Mouse (Mus musculus) thymus, adult 2 months (tissue): Measurements from ENCODE around the gene Zim1. TPM values are rescaled to one million over a fixed set of nuclear protein-coding genes. Genes with fewer than 3 reads are reported as not detected.

Experiments
- DNase-seq: peaks from one replicate; pipeline ENCODE4 v3.0.0; 2021
- H3K27ac ChIP-seq: fragments of 200-500 bp; 2 replicates; pipeline ENCODE4 v1.5.1; 2012; ENCODE audit warnings: low read length, control low read depth; ENCODE audit not compliant: control insufficient read depth, insufficient read depth
- H3K27me3 ChIP-seq: fragments of 200-500 bp; 2 replicates; pipeline ENCODE4 v1.6.1; 2012; ENCODE audit warnings: mild to moderate bottlenecking, low read length, moderate library complexity, mixed read lengths; ENCODE audit not compliant: control insufficient read depth, insufficient read depth
- H3K36me3 ChIP-seq: fragments of 200-500 bp; 2 replicates; pipeline ENCODE4 v1.6.1; 2012; ENCODE audit warnings: mild to moderate bottlenecking, low read length, moderate library complexity; ENCODE audit not compliant: control insufficient read depth, insufficient read depth
- H3K4me1 ChIP-seq: fragments of 200-500 bp; replicated peaks from 2 replicates; pipeline ENCODE4 v1.6.1; 2012; ENCODE audit warnings: low read length; ENCODE audit not compliant: control insufficient read depth, insufficient read depth
- H3K4me3 ChIP-seq: fragments of 200-500 bp; 2 replicates; pipeline ENCODE4 v1.5.1; 2012; ENCODE audit warnings: mild to moderate bottlenecking, low read length, control low read depth, moderate library complexity; ENCODE audit not compliant: control insufficient read depth, insufficient read depth
- CTCF ChIP-seq: fragments of 200-500 bp; IDR thresholded peaks from 2 replicates; pipeline ENCODE4 v1.5.1; 2012; ENCODE audit warnings: mild to moderate bottlenecking, control low read depth, low read length, moderate library complexity, borderline replicate concordance; ENCODE audit not compliant: control insufficient read depth, poor library complexity, insufficient read depth; ENCODE audit errors: extremely low read depth
- POLR2A ChIP-seq: fragments of 200-500 bp; IDR thresholded peaks from 2 replicates; pipeline ENCODE4 v1.6.1; 2012; ENCODE audit warnings: mild to moderate bottlenecking, low read length, control low read depth, moderate library complexity; ENCODE audit not compliant: control insufficient read depth, poor library complexity, insufficient read depth; ENCODE audit errors: extremely low read depth
- WGBS: fragments of 180-500 bp; shearing (Covaris S2); methylation state at CpG from one replicate; pipeline ENCODE4 v1.1.7; 2018; 5-methylcytosine and 5-hydroxymethylcytosine counted together
- polyA plus RNA-seq: library from polyadenylated mRNA; depleted of rRNA; stranded (reverse); fragments of >200 nt; gene quantifications from 2 replicates; pipeline ENCODE4 v1.2.3, GENCODE M21; 2012

The Zim1 gene
- polyA plus RNA-seq, 1 experiment = 0.15 TPM

DNA sequence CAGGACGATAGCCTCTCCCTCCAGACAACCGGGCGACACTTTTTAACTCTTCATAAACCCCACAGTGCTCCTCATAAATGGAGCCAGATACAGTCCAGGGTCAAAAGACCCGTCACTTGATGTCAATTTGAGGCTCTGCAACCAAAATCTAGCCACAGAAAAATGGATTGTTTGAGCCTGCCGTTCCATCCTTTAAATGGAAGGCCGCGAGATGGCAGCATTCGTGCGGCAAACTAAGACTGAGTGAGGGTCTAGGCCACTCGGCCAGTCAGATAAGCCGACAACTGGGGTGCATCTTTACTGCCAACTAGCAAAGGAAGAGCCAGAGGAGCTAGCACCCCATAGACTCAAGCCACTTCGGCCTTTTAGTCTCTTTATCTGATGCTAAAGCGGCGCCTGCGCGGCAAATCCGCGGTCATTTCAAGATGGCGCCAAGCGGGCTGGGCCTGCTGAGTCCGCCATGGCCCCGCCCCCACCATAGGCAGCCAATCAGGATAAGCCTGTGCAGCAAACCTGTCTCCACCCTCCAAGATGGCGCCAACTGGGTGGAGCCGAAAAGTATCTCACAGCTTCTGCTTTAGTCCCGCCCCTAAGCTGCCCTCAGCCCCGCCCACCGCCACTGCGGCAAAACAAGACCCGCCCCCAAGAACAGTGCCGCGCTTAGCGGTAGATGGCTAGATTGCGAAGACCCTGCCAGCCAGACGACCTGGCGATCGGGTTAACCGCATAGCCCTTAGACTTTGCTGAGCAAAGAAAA is 33.0 kb upstream of the Zim1 start:
- H3K4me1 ChIP-seq = no peaks in the 10 kb centered on the region
- H3K36me3 ChIP-seq = no peaks in the 10 kb centered on the region
- no peaks in the 10 kb centered on the region for H3K27me3 ChIP-seq
- no peak overlapping the region for H3K27ac ChIP-seq
- no peak for TF ChIP-seq CTCF
- no peak for TF ChIP-seq POLR2A
- H3K4me3 ChIP-seq = 0 out of 2 replicates have a peak overlapping the region, but pooled peaks have one; percentile 0
- DNase-seq = peak; percentile 3
- WGBS = 52% methylated on average over 37 of the region's 37 CpGs

GRCm38 (mm10) chr7:6728263-6728931 is 32.1 kb upstream of the Zim1 start:
- H3K36me3 ChIP-seq = no peaks in the 10 kb centered on the region
- no peak for TF ChIP-seq CTCF
- no peak for TF ChIP-seq POLR2A
- H3K27me3 ChIP-seq = no peaks in the 10 kb centered on the region
- H3K4me3 ChIP-seq = no peak overlapping the region
- no peaks in the 10 kb centered on the region for H3K4me1 ChIP-seq
- H3K27ac ChIP-seq = no peak overlapping the region
- WGBS = 60% methylated on average over 19 of the region's 19 CpGs
- DNase-seq = no peak

DNA sequence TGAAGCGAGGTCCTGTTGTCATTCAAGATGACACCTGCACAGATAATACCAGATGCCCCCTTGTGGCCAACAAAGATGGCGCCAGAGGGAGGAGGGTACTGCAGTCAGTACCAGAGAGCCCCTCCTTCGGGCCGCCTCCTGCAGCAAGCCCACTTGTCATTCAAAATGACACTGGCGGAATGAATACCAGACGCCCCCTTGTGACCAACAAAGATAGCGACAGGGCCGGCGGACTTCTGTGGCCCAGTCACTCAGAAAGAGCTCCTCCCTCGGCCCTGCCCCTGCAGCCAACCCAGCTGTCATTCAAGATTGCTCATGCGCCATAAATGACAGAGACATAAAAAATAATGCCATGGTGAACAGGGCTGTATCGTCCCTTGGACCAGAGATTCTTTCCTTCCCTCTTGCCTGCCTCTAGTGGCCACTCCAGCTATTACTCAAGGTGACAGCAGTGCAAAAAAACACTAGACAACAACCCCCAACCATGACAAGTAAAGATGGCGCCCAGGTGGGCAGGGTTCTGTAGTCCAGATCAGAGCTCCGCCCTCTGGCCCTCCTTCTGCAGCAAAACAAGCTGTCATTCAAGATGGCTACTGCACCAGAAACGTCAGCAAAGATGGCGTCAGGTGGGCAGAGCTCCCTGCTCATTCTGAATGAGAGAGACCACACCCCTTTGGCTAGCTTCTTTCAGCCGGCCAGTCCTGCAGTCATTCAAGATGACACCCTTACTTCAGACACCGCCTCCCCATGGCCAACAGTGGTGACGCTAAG is 31.3 kb upstream of the Zim1 start:
- TF ChIP-seq CTCF (no peak), POLR2A (no peak)
- Histone ChIP-seq H3K4me3 (no peak overlapping the region), H3K4me1 (no peaks in the 10 kb centered on the region), H3K36me3 (no peaks in the 10 kb centered on the region), H3K27me3 (no peaks in the 10 kb centered on the region), H3K27ac (no peak overlapping the region)
- 65% methylated on average over 19 of the region's 19 CpGs for WGBS
- no peak for DNase-seq

DNA sequence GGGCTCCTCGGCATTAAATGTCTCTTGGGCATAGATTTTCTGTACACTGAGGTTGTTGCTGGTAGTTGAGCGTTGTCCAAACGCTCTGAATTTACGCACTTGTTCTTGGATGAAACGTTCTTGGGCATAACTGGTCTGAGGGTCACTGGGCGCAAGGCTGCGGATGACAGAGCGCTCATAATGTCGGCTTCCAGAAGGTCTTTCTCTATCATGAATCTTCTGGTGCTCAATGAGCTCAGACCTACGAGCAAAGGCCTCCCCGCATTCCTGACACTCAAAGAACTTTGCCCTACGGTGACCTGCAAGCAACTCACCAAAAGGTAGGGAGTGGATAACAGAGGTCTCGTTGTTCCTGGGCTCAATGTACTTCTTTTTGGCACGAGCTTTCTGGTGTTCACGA is 13.1 kb upstream of the Zim1 start:
- H3K27me3 ChIP-seq = no peaks in the 10 kb centered on the region
- H3K4me3 ChIP-seq = no peak overlapping the region
- DNase-seq = no peak
- no peaks in the 10 kb centered on the region for H3K4me1 ChIP-seq
- no peak for TF ChIP-seq POLR2A
- no peak for TF ChIP-seq CTCF
- no peak overlapping the region for H3K27ac ChIP-seq
- WGBS = 95% methylated on average over 15 of the region's 15 CpGs
- H3K36me3 ChIP-seq = no peaks in the 10 kb centered on the region

DNA sequence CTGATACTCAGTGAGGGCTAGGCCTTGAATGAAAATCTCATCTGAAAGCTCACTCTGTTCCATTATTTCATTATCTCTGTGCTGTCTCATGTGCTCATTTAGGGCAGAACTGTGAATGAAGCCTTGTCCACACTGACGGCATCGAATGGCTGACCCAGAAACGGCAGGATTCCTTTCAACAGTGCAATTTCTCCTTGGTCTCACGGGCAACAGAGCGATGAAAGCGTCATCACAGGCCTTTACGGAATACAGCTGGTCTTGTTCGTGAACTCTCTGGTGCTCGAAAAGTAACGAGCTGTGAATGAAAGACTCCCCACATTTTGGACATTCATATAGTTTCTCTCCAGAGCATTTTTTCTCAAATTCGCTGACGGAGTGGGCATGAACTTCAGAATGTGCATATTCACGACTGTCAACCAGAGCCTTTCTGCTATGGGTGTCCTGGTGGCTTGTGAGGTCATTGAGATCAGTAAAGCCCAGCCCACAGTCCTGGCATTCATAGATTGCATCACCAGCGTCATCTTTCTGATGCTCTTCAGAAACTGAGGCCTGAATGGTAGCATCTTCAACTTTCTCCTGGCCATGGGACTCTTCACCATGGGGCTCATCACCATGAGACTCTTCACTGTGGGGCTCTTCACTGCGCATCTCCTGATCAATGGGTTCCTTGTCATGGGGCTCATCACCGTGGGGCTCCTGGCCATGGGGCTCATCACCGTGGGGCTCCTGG is 12.4 kb upstream of the Zim1 start:
- 95% methylated on average over 17 of the region's 17 CpGs for WGBS
- H3K4me1 ChIP-seq = no peaks in the 10 kb centered on the region
- H3K27me3 ChIP-seq = no peaks in the 10 kb centered on the region
- DNase-seq = no peak
- H3K4me3 ChIP-seq = no peak overlapping the region
- no peaks in the 10 kb centered on the region for H3K36me3 ChIP-seq
- no peak overlapping the region for H3K27ac ChIP-seq
- no peak for TF ChIP-seq POLR2A
- no peak for TF ChIP-seq CTCF

DNA sequence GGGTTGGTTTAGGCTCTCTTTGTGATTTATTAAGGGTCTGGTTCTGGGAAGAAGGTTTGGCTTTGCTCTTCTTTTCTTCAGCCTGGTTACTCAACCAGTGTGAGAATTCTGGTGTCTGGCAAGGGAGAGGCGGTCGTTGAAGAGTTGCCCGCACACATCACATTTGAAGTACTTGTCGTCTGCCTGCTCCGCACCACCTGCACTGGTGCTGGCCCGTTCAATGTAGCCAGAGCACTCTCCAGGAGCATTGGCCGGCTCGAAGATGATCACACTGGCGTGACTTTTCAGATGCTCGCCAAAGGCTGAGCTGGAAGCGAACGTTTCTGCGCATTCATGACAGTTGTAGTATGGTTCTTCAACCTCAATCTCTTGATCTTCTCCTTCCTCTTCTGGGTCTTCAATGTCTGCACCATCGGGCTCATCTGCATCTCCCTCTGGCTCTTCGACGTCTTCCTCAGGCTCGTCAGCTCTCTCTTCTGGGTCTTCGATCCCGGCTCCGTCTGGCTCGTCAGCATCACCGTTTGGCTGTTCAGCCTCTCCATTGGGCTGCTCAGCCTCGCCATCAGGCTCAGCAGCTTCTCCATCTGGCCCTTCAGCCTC is 11.3 kb upstream of the Zim1 start:
- Histone ChIP-seq H3K27me3 (no peaks in the 10 kb centered on the region), H3K4me3 (no peak overlapping the region), H3K36me3 (no peaks in the 10 kb centered on the region), H3K4me1 (no peaks in the 10 kb centered on the region), H3K27ac (no peak overlapping the region)
- 94% methylated on average over 23 of the region's 23 CpGs for WGBS
- DNase-seq = no peak
- TF ChIP-seq POLR2A = no peak
- no peak for TF ChIP-seq CTCF
